Mouse (Mus musculus) liver, embryonic 14.5 days (tissue): Measurements from ENCODE around the gene Epop. TPM values are rescaled to one million over a fixed set of nuclear protein-coding genes. Genes with fewer than 3 reads are reported as not detected.
"Not testable (repeated sequence)": the region's sequence is repeated elsewhere in the genome, so short reads cannot be mapped to it uniquely, and the experiment has no call there.

Experiments
- ATAC-seq: fragments of 200-750 bp; cut with Nextera tagmentation; 2 replicates; pipeline ENCODE4 v1.8.0; 2017; ENCODE audit warnings: moderate number of reproducible peaks, mild to moderate bottlenecking, moderate library complexity; ENCODE audit not compliant: insufficient read depth
- DNase-seq, 3 experiments: peaks; one replicate each; pipeline ENCODE4 v3.0.0-alpha.2; 2012 to 2013; ENCODE audit warnings: low read depth in 3 of 3, low spot score in 3 of 3
- H3K27ac ChIP-seq: fragments of 300-500 bp; sonication (generic); 2 replicates; pipeline ENCODE4 v1.5.1; 2014; ENCODE audit warnings: moderate library complexity, mild to moderate bottlenecking, control low read depth, inconsistent platforms
- H3K27me3 ChIP-seq: fragments of 300-500 bp; sonication (generic); 2 replicates; pipeline ENCODE4 v1.6.1; 2014; ENCODE audit warnings: mild to moderate bottlenecking, low read length, moderate library complexity; ENCODE audit not compliant: control insufficient read depth, insufficient read depth
- H3K36me3 ChIP-seq: fragments of 300-500 bp; sonication (generic); replicated peaks from 2 replicates; pipeline ENCODE4 v1.6.1; 2014; ENCODE audit warnings: low read depth; ENCODE audit not compliant: control insufficient read depth, insufficient read depth
- H3K4me1 ChIP-seq, 2 experiments: fragments of 200-500 bp in 1 of 2; fragments of 300-500 bp in 1 of 2; sonication (generic) in 1 of 2; replicated peaks; 2 replicates each; pipeline ENCODE4 v1.6.1; 2012 to 2014; ENCODE audit warnings: antibody characterized with exemption in 1 of 2, inconsistent platforms in 1 of 2, low read length in 1 of 2; ENCODE audit not compliant: control insufficient read depth in 2 of 2, insufficient read depth in 2 of 2
- H3K4me2 ChIP-seq: fragments of 300-500 bp; sonication (generic); 2 replicates; pipeline ENCODE4 v1.6.1; 2014; ENCODE audit warnings: low read depth, mild to moderate bottlenecking, control low read depth, moderate library complexity
- H3K4me3 ChIP-seq, 2 experiments: fragments of 200-500 bp in 1 of 2; fragments of 300-500 bp in 1 of 2; sonication (generic) in 1 of 2; 2 replicates each; pipeline ENCODE4 v1.5.1; 2012 to 2014; ENCODE audit warnings: low read depth in 2 of 2, low read length in 2 of 2, mild to moderate bottlenecking in 2 of 2, control low read depth in 1 of 2, inconsistent platforms in 1 of 2, moderate library complexity in 1 of 2; ENCODE audit not compliant: insufficient read depth in 1 of 2
- H3K9ac ChIP-seq: fragments of 300-500 bp; sonication (generic); replicated peaks from 2 replicates; pipeline ENCODE4 v1.6.1; 2014; ENCODE audit warnings: mild to moderate bottlenecking, control low read depth, moderate library complexity
- H3K9me3 ChIP-seq: fragments of 300-500 bp; sonication (generic); 2 replicates; pipeline ENCODE4 v1.6.1; 2016; ENCODE audit warnings: low read length, mixed read lengths; ENCODE audit not compliant: control insufficient read depth
- CTCF ChIP-seq: IDR thresholded peaks from 2 replicates; pipeline ENCODE4 v1.5.1; 2016; ENCODE audit warnings: antibody characterized with exemption, low read depth, control low read depth
- EP300 ChIP-seq: IDR thresholded peaks from 2 replicates; pipeline ENCODE4 v1.6.1; 2016; ENCODE audit warnings: antibody characterized with exemption, low read depth
- WGBS: fragments of 180-500 bp; shearing (Covaris S2); extraction: QIAGEN DNeasy Blood & Tissue Kit; methylation state at CpG from one replicate; pipeline ENCODE4 v1.1.7; 2014; ENCODE audit not compliant: insufficient replicate concordance; 5-methylcytosine and 5-hydroxymethylcytosine counted together
- polyA plus RNA-seq, 2 experiments: library from polyadenylated mRNA; depleted of rRNA in 1 of 2; stranded (reverse) in 1 of 2; unstranded in 1 of 2; fragments of >200 nt; fragmentation: Nextera tagmentation in 1 of 2; extraction: Ambion mirVana in 1 of 2; gene quantifications; 2 replicates each; pipeline versions ENCODE4 v1.2.1 to v1.2.3; 2012 to 2014

The Epop gene
- polyA plus RNA-seq, 2 experiments = 0.38 to 0.66 TPM

GRCm38 (mm10) chr11:97650341-97650740 is 20.8 kb upstream of the Epop start:
- Histone ChIP-seq H3K36me3 (no peaks in the 10 kb centered on the region), H3K27me3 (no peaks in the 10 kb centered on the region), H3K27ac (no peak overlapping the region), H3K9me3 (no peaks in the 10 kb centered on the region), H3K9ac (no peak overlapping the region), H3K4me1 (no peaks in the 10 kb centered on the region), H3K4me2 (no peak overlapping the region), H3K4me3 (no peak overlapping the region)
- 62% methylated on average over 5 of the region's 5 CpGs for WGBS
- no peak for TF ChIP-seq CTCF
- TF ChIP-seq EP300 = no peak
- no peak for DNase-seq
- ATAC-seq = no peak

- ATAC-seq, H3K9ac ChIP-seq, H3K4me3 ChIP-seq, H3K27ac ChIP-seq, H3K4me2 ChIP-seq, DNase-seq, H3K36me3 ChIP-seq, H3K4me1 ChIP-seq, H3K27me3 ChIP-seq, H3K9me3 ChIP-seq: not testable (repeated sequence)
- WGBS = 45% methylated on average over 4 of the region's 4 CpGs
These were observed 19.0 kb upstream of the Epop start for GRCm38 (mm10) chr11:97648541-97648940.

- TF ChIP-seq CTCF = peak; percentile 70
- no peak for TF ChIP-seq EP300
These were observed 15.3 kb upstream of the Epop start for GRCm38 (mm10) chr11:97644834-97645233.

GRCm38 (mm10) chr11:97643380-97644055 is 14.0 kb upstream of the Epop start:
- TF ChIP-seq CTCF (no peak), EP300 (no peak)
- ATAC-seq (no peak), DNase-seq (no peak)
- H3K9me3 ChIP-seq = no peaks in the 10 kb centered on the region
- H3K4me3 ChIP-seq = no peak overlapping the region
- H3K9ac ChIP-seq = no peak overlapping the region
- H3K36me3 ChIP-seq = no peaks in the 10 kb centered on the region
- H3K4me1 ChIP-seq = no peaks in the 10 kb centered on the region
- no peak overlapping the region for H3K4me2 ChIP-seq
- H3K27ac ChIP-seq = no peak overlapping the region
- WGBS = 53% methylated on average over 8 of the region's 8 CpGs
- no peaks in the 10 kb centered on the region for H3K27me3 ChIP-seq

More at GRCm38 (mm10) chr11:97644834-97645233, 15.3 kb upstream of the Epop start:
- H3K4me2 ChIP-seq = no peak overlapping the region
- H3K4me3 ChIP-seq = no peak overlapping the region
- no peaks in the 10 kb centered on the region for H3K27me3 ChIP-seq
- H3K9me3 ChIP-seq = no peaks in the 10 kb centered on the region
- H3K4me1 ChIP-seq = no peaks in the 10 kb centered on the region
- no peak overlapping the region for H3K27ac ChIP-seq
- H3K36me3 ChIP-seq = no peaks in the 10 kb centered on the region
- ATAC-seq (no peak), DNase-seq (no peak)
- WGBS = 5% methylated on average over 6 of the region's 6 CpGs
- no peak overlapping the region for H3K9ac ChIP-seq

- H3K4me2 ChIP-seq = no peak overlapping the region
- ATAC-seq (no peak), DNase-seq (no peak)
- no peaks in the 10 kb centered on the region for H3K36me3 ChIP-seq
- H3K4me3 ChIP-seq = no peak overlapping the region
- TF ChIP-seq CTCF (peak; percentile 35), EP300 (no peak)
- no peak overlapping the region for H3K9ac ChIP-seq
- H3K9me3 ChIP-seq = no peaks in the 10 kb centered on the region
- 34% methylated on average over 2 of the region's 2 CpGs for WGBS
- H3K27me3 ChIP-seq = no peaks in the 10 kb centered on the region
- no peaks in the 10 kb centered on the region for H3K4me1 ChIP-seq
- no peak overlapping the region for H3K27ac ChIP-seq
These were observed 13.2 kb upstream of the Epop start for GRCm38 (mm10) chr11:97642746-97643145.
